Mouse (Mus musculus) embryonic facial prominence, embryonic 15.5 days (tissue): ENCODE measurements around the gene 1700037H04Rik. TPM values are rescaled to one million over a fixed set of nuclear protein-coding genes. Genes with fewer than 3 reads are reported as not detected.

ENCODE experiments used
- ATAC-seq: fragments of 200-750 bp; cut with Nextera tagmentation; 2 replicates; pipeline ENCODE4 v1.8.0; 2017; ENCODE audit warnings: low read depth, moderate TSS enrichment; ENCODE audit not compliant: insufficient number of reproducible peaks, low FRiP score, low TSS enrichment
- H3K27ac ChIP-seq: fragments of 300-500 bp; sonication (generic); replicated peaks from 2 replicates; pipeline ENCODE4 v1.5.1; 2015; ENCODE audit warnings: mild to moderate bottlenecking, inconsistent platforms
- H3K27me3 ChIP-seq: fragments of 300-500 bp; sonication (generic); 2 replicates; pipeline ENCODE4 v1.6.1; 2015; ENCODE audit warnings: inconsistent platforms
- H3K36me3 ChIP-seq: fragments of 300-500 bp; sonication (generic); 2 replicates; pipeline ENCODE4 v1.6.1; 2015; ENCODE audit warnings: mild to moderate bottlenecking, inconsistent platforms
- H3K4me1 ChIP-seq: fragments of 300-500 bp; sonication (generic); 2 replicates; pipeline ENCODE4 v1.6.1; 2015; ENCODE audit warnings: inconsistent platforms
- H3K4me2 ChIP-seq: fragments of 300-500 bp; sonication (generic); replicated peaks from 2 replicates; pipeline ENCODE4 v1.6.1; 2015; ENCODE audit warnings: mild to moderate bottlenecking, inconsistent platforms
- H3K4me3 ChIP-seq: fragments of 300-500 bp; sonication (generic); replicated peaks from 2 replicates; pipeline ENCODE4 v1.5.1; 2015; ENCODE audit warnings: mild to moderate bottlenecking, inconsistent platforms
- H3K9ac ChIP-seq: fragments of 300-500 bp; sonication (generic); 2 replicates; pipeline ENCODE4 v1.6.1; 2015; ENCODE audit warnings: inconsistent platforms
- H3K9me3 ChIP-seq: fragments of 300-500 bp; sonication (generic); replicated peaks from 2 replicates; pipeline ENCODE4 v1.6.1; 2016; ENCODE audit warnings: inconsistent platforms
- WGBS: fragments of 180-500 bp; shearing (Covaris S2); methylation state at CpG from one replicate; pipeline ENCODE4 v1.1.7; 2015; 5-methylcytosine and 5-hydroxymethylcytosine counted together
- polyA plus RNA-seq: library from polyadenylated mRNA; unstranded; fragments of >200 nt; fragmentation: Nextera tagmentation; extraction: Ambion mirVana; gene quantifications from 2 replicates; pipeline ENCODE4 v1.2.1, GENCODE M21; 2015

Gene 1700037H04Rik
- polyA plus RNA-seq, 1 experiment from 2014 or later, result 67.3 TPM

- H3K9me3 ChIP-seq, result no peaks in the 10 kb centered on the region
- peaks cover 83% of the 10 kb centered on the region for H3K36me3 ChIP-seq
- no peak overlapping the region for H3K27ac ChIP-seq
- peaks cover 5% of the 10 kb centered on the region; the same call in 1 of the 2 replicates for H3K4me1 ChIP-seq
- no peak overlapping the region for H3K4me2 ChIP-seq
- 68% methylated on average over 13 of the region's 13 CpGs for WGBS
- no peak overlapping the region for H3K9ac ChIP-seq
- no peak overlapping the region for H3K4me3 ChIP-seq
- no peaks in the 10 kb centered on the region for H3K27me3 ChIP-seq
- no peak for ATAC-seq
Measured at GRCm38 (mm10) chr2:131145121-131145520, 14.8 kb downstream of the 1700037H04Rik start.

- no peak overlapping the region for H3K27ac ChIP-seq
- no peaks in the 10 kb centered on the region for H3K9me3 ChIP-seq
- no peak overlapping the region for H3K4me3 ChIP-seq
- 73% methylated on average over 22 of the region's 22 CpGs for WGBS
- H3K36me3 ChIP-seq, result peaks cover 79% of the 10 kb centered on the region
- no peak for ATAC-seq
- H3K4me2 ChIP-seq, result no peak overlapping the region
- no peak overlapping the region for H3K9ac ChIP-seq
- no peaks in the 10 kb centered on the region for H3K27me3 ChIP-seq
- H3K4me1 ChIP-seq, result peaks cover 5% of the 10 kb centered on the region; the same call in 1 of the 2 replicates
Measured at GRCm38 (mm10) chr2:131143007-131143780, 16.7 kb downstream of the 1700037H04Rik start.

GRCm38 (mm10) chr2:131142592-131142991, 17.3 kb downstream of the 1700037H04Rik start:
- H3K4me3 ChIP-seq, result no peak overlapping the region
- H3K4me1 ChIP-seq, result peaks cover 5% of the 10 kb centered on the region; the same call in 1 of the 2 replicates
- H3K36me3 ChIP-seq, result peaks cover 78% of the 10 kb centered on the region
- H3K4me2 ChIP-seq, result no peak overlapping the region
- H3K9ac ChIP-seq, result no peak overlapping the region
- ATAC-seq, result peak; percentile 50; the same call in 1 of the 2 replicates
- H3K27ac ChIP-seq, result no peak overlapping the region
- H3K9me3 ChIP-seq, result no peaks in the 10 kb centered on the region
- no peaks in the 10 kb centered on the region for H3K27me3 ChIP-seq
- 32% methylated on average over 18 of the region's 18 CpGs for WGBS

GRCm38 (mm10) chr2:131141336-131141986, 18.4 kb downstream of the 1700037H04Rik start:
- ATAC-seq, result no peak
- no peak overlapping the region for H3K9ac ChIP-seq
- H3K27ac ChIP-seq, result no peak overlapping the region
- 90% methylated on average over 8 of the region's 8 CpGs for WGBS
- H3K4me1 ChIP-seq, result peaks cover 5% of the 10 kb centered on the region; the same call in 1 of the 2 replicates
- peaks cover 78% of the 10 kb centered on the region for H3K36me3 ChIP-seq
- no peaks in the 10 kb centered on the region for H3K9me3 ChIP-seq
- H3K4me2 ChIP-seq, result no peak overlapping the region
- no peak overlapping the region for H3K4me3 ChIP-seq
- no peaks in the 10 kb centered on the region for H3K27me3 ChIP-seq

- Histone ChIP-seq H3K36me3 (peaks cover 69% of the 10 kb centered on the region), H3K27ac (no peak overlapping the region), H3K4me1 (peaks cover 5% of the 10 kb centered on the region; the same call in 1 of the 2 replicates), H3K9me3 (no peaks in the 10 kb centered on the region), H3K4me3 (no peak overlapping the region), H3K27me3 (no peaks in the 10 kb centered on the region), H3K9ac (no peak overlapping the region), H3K4me2 (no peak overlapping the region)
- WGBS, result 74% methylated on average over 5 of the region's 5 CpGs
- no peak for ATAC-seq
Measured at GRCm38 (mm10) chr2:131140533-131140905, 19.4 kb downstream of the 1700037H04Rik start.

GRCm38 (mm10) chr2:131139886-131140532, 19.9 kb downstream of the 1700037H04Rik start:
- H3K4me3 ChIP-seq, result no peak overlapping the region
- no peak overlapping the region for H3K27ac ChIP-seq
- H3K27me3 ChIP-seq, result no peaks in the 10 kb centered on the region
- WGBS, result 33% methylated on average over 5 of the region's 5 CpGs
- H3K36me3 ChIP-seq, result peaks cover 63% of the 10 kb centered on the region
- H3K4me1 ChIP-seq, result peaks cover 5% of the 10 kb centered on the region; the same call in 1 of the 2 replicates
- H3K9ac ChIP-seq, result no peak overlapping the region
- H3K9me3 ChIP-seq, result no peaks in the 10 kb centered on the region
- no peak for ATAC-seq
- no peak overlapping the region for H3K4me2 ChIP-seq

- no peak overlapping the region for H3K9ac ChIP-seq
- WGBS, result 84% methylated on average over 5 of the region's 5 CpGs
- H3K4me3 ChIP-seq, result no peak overlapping the region
- no peaks in the 10 kb centered on the region for H3K27me3 ChIP-seq
- H3K4me2 ChIP-seq, result no peak overlapping the region
- no peaks in the 10 kb centered on the region for H3K9me3 ChIP-seq
- H3K27ac ChIP-seq, result no peak overlapping the region
- ATAC-seq, result no peak
- H3K4me1 ChIP-seq, result peaks cover 5% of the 10 kb centered on the region; the same call in 1 of the 2 replicates
- peaks cover 60% of the 10 kb centered on the region for H3K36me3 ChIP-seq
Measured at GRCm38 (mm10) chr2:131139287-131139686, 20.6 kb downstream of the 1700037H04Rik start.

- no peak overlapping the region for H3K27ac ChIP-seq
- no peak overlapping the region for H3K4me3 ChIP-seq
- H3K9me3 ChIP-seq, result no peaks in the 10 kb centered on the region
- H3K27me3 ChIP-seq, result no peaks in the 10 kb centered on the region
- H3K9ac ChIP-seq, result no peak overlapping the region
- no peak for ATAC-seq
- H3K36me3 ChIP-seq, result peaks cover 62% of the 10 kb centered on the region
- 93% methylated on average over 7 of the region's 7 CpGs for WGBS
- no peak overlapping the region for H3K4me2 ChIP-seq
- H3K4me1 ChIP-seq, result peaks cover 5% of the 10 kb centered on the region; the same call in 1 of the 2 replicates
Measured at GRCm38 (mm10) chr2:131138760-131139159, 21.1 kb downstream of the 1700037H04Rik start.

GRCm38 (mm10) chr2:131138296-131138695, 21.6 kb downstream of the 1700037H04Rik start:
- Histone ChIP-seq H3K4me3 (no peak overlapping the region), H3K27ac (no peak overlapping the region), H3K27me3 (no peaks in the 10 kb centered on the region), H3K36me3 (peaks cover 59% of the 10 kb centered on the region), H3K9ac (no peak overlapping the region), H3K4me1 (peaks cover 5% of the 10 kb centered on the region; the same call in 1 of the 2 replicates), H3K9me3 (no peaks in the 10 kb centered on the region), H3K4me2 (no peak overlapping the region)
- no peak for ATAC-seq
- 69% methylated on average over 4 of the region's 4 CpGs for WGBS

GRCm38 (mm10) chr2:131135521-131136139, 24.3 kb downstream of the 1700037H04Rik start:
- Histone ChIP-seq H3K27ac (no peak overlapping the region), H3K4me2 (no peak overlapping the region), H3K9ac (no peak overlapping the region), H3K4me3 (no peak overlapping the region), H3K36me3 (peaks cover 38% of the 10 kb centered on the region), H3K4me1 (no peaks in the 10 kb centered on the region), H3K9me3 (no peaks in the 10 kb centered on the region), H3K27me3 (no peaks in the 10 kb centered on the region)
- no peak for ATAC-seq
- 65% methylated on average over 11 of the region's 11 CpGs for WGBS
